Mouse (Mus musculus) heart, adult 8-10 months (tissue): ENCODE data around the gene Erich3. TPM values are rescaled to one million over a fixed set of nuclear protein-coding genes. Genes with fewer than 3 reads are reported as not detected.
"Not testable (repeated sequence)": the region's sequence is repeated elsewhere in the genome, so short reads cannot be mapped to it uniquely, and the experiment has no call there.

Experiments
- DNase-seq: peaks from one replicate; pipeline ENCODE4 v3.0.0; 2022; ENCODE audit warnings: low spot score
- total RNA-seq, 4 experiments: library from RNA; stranded (reverse); gene quantifications; 2 replicates each; pipeline ENCODE4 v1.2.4; 2022

The Erich3 gene
- under 1 TPM; 0.08 to 0.35 (median 0.20) TPM for total RNA-seq

DNA sequence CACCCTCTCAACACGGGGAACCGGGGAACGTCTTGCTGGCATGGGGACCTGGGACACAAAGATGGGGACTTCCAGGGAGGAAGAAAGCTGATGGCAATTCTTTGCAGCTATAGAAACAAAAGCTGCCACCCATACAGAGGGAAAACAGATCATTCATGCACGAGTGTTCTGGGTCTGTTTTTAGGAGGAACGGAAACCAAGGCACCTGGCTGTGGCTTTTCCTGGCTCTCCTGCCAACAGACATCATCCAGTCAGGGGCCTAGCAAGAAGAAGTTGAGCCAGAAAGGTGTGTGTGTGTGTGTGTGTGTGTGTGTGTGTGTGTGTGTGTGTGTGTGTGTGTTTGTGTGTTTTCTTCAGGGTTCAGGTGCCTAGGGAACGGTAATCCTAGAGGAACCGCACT is at the start of gene Erich3:
Gene Erich3 (plus strand): TSS at position 315 of the 400 bp plus-strand sequence.
- DNase-seq: no peak

DNA sequence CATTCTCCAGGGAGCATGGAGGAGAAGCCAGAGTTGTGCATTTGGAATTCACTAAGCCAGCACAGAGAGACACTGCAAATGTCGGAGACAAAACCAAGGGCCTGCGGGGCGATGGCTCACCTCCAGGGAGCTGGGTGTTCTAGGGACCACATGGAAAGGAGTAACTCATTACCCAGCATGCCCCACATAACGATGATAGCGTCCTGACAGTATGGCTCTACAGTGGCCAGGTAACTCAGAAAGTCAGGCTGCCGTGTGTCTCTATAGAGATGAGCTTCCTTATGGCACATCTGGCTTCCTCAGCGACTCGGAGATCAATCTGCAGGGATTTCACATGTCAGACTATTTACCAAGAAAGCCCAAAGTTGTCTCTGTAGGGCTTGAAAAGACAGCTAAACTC is 48.9 kb upstream of the Erich3 start:
- DNase-seq: no peak

DNA sequence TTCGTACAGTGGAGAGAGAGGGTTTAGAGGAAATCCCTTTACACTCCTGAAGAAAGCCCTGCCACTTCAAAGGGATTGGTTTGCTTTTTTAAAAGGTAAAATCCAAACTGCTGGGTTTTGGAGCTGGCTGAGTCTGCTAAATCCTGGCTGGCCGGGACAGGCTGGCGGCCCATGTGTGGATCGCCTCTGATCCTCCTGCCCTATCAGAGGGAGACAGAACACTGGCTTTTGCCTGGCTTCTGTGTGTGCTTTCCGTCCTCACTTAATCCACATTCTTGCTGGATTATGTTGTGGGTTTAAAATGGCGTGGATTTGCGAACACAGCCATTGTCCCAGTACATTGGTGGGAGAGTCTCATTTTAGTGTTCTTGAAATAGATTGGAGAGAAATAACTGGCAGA is 48.4 kb upstream of the Erich3 start:
- DNase-seq: no peak

DNA sequence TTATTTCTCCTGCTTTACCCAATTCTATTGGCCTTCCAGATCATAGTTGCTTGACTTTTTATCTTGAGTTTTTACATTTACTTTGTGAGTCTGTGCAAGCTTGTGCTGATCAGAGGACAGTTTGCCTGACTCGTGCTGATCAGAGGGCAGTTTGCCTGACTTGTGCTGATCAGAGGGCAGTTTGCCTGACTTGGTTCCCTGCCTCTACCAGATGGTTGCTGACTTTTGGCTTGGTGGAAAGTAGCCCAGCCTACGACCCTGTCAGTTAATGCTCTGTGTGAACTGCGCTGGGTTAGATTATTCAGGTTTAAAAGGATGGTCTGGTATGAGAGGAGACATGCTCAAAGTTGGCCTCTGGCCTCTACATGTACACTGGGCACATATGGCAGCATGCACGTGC is 47.6 kb upstream of the Erich3 start:
- no peak for DNase-seq

DNA sequence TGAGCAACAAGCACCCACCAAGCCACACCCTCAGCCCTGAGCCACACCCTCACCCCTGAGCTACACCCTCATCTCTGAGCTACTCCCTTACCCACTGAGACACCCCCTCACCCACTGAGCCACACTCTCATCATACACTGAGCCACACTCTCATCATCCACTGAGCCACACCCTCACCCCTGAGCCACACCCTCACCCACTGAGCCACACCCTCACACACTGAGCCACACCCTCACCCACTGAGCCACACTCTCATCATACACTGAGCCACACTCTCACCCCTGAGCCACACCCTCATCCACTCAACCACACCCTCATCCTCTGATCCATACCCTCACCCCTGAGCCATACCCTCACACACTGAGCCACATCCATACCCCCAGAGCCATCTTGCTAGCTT is 35.4 kb upstream of the Erich3 start:
- no peak for DNase-seq

DNA sequence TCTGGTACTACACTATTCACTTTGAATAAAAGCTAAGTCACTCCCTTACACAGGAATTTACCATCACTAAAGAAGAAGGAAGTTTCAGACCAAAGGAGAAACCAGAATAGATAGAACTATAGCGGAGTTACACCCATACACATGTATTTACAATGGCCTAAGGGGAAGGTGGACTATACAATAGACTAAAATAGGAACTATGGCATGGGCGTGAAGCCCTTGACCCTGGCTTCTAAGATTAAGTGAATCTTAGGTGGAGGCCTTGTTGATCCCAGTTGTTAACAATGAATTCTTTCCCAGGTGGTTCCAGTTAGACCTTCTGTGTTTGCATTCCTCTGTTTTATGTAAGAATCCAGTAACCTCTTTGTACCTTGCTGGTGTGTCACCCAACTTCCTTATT is 32.4 kb upstream of the Erich3 start:
- not testable (repeated sequence) for DNase-seq

DNA sequence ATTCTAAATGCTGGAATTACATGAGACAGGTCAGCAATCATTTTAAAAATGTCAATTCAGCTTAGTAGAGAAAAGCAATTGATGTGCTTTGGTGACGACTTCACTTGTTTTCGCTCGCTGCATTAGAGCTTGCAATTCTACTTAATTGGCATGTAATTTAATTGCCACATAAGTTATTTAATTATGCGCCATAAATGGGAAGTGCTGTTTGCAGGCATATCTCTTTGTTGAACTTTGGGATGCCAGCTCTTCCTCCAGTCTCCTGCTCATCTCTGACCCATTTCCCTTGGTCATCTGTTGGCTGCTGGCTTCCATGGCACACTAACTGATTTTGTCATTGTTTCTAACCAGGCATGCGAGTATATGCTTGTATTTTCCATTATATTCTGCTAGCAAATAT is 30.6 kb upstream of the Erich3 start:
- no peak for DNase-seq

DNA sequence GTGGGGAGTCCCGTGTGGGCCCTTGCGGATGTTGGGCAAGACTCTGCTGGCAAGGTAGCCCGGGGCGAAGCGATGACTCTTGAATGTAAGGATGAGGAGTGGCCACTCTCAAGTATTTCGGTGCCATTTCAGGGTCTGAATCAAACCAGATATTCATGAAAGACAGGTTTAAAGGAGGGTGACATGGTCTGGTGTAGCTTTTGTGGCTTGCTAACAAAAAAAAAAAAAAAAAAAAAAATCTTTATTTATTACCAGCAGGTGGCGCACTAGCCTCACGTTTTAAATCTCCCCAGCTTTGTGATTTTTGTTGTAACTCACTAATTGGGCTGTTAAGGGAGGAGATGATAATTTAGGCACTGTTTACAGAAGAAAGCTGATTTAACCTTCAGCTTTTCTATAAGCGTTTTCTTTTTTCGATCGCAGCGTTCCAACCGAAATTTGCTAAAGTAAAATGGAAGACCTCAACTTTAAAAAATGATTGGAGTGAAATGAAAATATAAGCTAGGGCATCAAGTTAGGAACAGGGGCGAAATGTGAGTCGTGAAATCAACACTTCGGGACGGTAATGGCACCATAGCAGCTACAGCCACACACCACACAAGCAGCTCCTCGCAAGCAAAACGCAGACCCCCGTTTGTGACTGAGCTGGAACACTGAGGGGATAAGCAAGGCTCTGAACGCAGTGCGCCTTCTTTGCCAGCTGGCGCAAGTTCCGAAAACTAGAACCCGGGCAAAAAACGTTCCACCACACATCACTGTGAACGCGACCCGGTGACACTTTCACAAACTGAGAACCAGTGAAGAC is 16.8 kb upstream of the Erich3 start:
- DNase-seq: no peak

DNA sequence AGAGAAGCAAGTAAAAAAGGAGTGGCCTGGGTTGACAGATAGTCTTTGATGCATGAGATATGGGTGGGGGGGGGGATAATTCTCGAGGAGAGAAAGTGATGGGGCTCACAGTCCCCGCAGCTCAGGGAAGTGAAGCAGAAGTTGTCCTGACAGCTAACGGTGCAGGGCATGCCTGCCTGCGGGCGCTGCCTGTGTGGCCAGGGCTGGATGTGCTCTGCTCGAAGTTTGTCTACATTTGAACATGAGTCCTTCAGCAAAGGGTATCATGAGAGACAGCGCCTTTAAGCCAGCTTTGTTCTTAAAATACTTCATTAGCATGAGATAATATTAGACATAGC is 16.2 kb upstream of the Erich3 start:
- no peak for DNase-seq

DNA sequence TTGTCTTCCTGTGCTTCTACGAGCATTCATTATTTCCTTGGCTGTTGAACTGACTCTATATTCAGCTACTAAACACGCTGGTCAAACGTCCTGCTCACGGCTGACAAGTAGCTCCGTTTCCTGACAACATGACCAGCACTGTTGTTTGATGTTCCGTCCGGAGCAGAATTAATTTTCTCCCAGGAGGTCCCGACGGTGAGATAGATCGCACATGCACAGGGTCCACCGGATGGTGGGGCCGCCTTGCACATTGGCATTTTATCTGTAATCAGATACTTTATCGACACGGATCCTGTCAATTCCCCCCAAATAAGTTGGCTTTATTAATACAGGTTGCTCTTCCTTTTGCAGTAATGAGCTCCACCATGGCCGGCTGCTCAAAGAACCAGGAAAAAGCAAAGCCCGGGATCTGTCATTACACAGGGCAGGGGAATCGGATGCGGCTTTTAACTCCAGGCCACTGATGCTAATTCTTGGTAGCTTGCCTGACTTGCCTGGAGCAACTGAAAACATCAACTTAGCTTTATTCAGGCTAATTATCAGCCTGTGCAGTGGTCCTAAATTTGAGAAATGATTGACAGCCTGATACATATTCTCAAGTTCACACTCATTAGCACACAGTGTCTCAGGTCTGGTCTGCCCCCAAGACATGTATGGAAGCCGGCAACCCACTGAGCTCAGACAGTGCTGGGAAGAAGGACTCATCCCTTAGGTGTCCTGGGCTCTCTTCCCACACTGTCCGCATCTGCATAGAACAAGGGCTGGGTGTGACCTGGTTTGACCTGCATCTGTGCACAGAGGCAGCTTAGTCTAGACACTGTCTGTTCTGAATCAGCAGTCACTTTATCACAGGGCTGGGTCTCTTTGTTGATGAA is 14.0 kb upstream of the Erich3 start:
- DNase-seq: no peak

DNA sequence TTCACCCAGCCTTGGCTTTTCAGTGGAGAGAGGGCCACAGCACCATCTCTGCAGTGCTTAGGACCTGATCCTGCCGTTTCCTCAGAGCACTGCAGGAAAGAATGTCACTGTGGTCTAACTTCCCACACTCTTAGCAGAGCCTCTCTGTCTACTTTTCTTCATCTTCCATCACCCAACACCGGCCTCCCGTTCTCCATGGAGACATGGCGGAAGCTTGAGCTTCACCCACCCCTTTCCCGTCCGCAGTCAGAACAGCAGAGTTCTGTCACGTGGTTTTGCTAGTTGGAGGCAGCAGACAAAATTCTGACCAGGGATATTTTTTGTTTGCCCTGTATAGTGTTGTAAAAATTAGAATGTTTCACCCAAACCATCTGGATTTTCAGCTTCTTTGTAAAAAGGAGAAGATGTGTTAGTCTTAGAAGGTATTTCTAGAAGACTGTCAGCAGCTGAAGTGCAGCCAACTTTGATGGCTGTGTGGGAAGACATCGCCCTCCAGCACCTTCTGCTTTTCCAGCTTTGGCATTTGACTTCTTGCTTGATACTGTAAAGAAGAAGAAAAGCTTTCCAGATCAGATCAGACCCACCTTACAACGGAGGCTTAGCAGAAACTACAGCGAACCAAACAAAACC is 12.4 kb upstream of the Erich3 start:
- DNase-seq: no peak

DNA sequence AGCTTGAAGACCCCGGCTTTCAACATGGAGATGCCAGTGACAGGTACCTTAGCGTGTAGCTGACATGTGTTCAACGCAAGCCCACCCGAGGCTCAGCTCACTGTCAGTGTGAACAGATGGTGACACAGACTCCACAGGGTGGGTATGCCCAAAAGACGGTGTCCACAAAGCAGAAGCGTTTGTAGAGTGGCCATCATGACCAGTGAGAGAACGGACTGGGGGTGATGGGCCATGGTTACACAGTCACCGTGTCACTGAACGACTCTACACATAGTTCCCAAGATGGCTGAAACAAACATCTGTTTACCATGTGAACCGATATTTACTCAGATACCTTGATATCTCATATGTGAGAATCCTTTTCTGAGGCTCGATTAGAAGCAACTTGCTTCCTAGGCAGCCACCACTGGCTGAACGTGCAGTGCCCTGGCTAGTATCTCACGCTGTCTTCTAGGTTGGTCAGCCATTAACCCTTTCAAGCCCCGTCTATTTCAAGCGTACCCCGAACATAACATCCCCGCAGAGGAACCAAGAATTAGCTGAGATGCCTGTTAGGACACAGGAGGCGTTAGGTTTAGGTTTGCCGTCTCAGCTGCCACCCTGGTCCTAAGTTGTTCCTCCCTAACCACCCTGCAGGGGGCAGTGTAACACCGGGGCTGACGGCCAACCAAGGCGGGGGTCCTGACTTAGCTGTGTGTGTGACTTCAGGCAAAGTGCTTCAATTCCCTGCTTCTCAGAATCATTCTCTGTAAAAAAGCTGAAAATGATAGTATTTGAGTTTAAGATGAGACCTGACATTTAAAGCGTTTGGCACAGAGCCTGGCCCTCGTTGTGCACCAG is 10.9 kb upstream of the Erich3 start:
- peak; percentile 9 for DNase-seq

DNA sequence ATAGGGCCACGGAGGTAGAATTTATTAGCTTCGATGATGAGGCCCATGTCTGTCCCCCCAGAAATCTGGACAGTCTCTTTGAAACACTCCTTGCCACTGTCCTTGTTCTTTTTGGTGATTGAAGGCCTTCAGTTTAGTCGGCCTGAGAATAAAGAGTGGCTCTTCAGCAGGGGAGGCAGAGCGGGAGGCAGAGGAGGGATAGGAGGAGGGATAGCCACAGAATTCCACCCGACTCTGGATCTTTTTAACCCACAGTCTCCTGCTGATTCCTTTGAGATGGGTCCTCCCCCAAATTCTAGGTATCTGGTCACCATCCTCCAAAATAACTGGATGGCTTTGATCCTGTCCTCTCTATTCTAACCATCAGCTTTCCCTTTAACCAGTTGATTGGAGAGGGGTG is 10.2 kb upstream of the Erich3 start:
- DNase-seq: no peak

DNA sequence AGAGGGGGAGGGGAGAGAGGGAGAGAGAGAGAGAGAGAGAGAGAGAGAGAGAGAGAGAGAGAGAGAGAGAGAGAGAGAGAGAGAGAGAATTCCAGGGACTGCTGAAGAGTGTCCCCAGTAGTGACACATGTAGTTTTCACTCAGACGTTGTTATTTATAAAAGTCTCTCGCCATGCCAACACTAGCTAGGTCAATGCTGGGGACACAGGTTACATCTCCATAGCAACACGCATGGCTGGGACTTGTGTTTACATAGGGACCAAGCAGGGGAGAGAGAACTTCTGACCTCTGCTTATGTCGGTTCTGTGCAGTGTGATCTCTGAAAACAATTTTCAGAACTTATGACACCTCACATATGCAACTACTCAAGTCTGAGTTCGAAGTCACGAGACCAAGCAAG is 9.4 kb upstream of the Erich3 start:
- DNase-seq: no peak

DNA sequence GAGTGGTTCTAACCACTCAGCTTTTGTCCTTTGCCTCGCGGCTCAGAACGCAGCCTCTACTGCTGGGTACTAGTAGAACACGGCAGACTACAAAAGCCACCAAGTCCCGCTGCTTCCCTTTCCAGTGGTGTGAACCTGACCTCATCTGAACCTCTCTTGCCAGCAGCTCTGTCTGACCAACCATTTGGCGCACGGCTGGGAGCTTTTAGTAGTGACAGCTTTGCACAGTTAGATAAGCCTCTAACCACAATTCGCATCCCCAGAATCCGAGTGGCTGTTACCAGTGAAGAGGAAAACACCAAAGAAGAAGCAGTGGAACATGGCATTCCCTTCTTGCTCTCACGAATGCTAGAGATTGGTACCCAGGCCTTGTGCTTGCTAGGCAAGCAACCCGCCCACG is 8.8 kb upstream of the Erich3 start:
- peak; percentile 22 for DNase-seq

DNA sequence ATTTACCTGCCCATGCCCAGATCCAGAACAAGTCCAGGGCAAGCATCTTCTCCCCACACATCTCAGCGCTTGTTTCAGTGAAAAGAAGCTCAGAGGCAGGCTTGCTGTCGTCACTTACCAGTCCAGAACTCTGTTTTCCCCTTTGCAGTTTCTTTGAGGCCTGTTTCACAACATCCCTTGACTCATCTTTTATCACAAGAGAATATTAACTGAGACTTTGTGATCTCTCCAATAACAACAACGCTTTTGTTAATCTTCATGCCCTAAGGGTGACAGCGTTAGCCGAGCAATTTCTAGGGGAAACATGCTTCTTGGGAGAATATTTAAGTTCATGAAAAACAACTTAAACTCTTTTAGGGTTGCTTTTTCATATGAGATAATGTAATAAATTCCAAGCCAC is 7.9 kb upstream of the Erich3 start:
- DNase-seq: no peak

DNA sequence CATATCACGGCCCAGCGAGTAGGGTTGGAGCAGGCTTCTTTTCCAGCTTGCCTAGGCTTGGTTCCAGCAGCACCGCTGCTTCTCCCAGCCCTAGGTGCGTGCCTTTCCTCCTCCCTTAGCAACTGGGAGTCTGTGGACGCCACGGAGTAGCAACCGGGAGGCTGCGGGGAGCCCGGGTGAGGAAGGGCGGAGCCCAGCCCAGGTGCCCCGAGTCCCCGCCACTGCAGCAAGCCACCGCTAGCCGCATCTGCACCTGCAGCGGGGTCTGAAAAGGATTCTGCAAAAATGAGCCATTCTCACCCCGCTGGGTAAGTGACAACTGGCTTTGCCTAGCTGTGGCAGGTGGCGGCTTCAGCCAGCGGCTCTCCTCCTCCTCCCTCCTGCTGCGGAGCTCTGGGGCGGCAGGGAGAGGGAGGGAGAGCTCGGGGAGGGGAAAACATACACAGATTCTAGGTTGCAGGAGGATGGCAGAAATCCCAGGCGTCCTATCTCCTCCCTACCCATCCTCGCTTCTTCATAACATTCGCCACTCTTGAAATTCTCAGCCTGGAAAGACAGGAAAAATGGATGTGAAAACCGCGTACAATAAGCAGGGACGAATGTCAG is 420 bp downstream of the Erich3 start:
- no peak for DNase-seq

DNA sequence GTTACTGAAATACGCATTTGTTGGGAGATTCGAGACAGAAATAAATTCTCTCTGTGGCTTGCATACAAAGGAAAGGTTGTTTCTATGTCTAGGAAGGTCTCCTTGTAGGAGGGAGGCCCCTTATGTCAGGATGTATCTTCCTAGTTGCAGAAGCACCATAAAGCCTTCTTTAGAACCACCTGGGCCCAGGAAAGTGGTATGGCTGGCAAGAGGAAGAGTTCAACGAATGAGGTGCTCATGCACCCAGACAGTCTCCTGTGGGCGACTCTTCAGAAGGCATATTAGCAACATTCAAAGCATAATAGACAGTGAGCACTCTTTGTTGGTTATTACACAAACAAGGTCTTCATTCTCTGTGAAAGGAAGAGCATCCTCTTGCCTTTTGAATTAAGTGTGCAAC is 977 bp downstream of the Erich3 start:
- no peak for DNase-seq

DNA sequence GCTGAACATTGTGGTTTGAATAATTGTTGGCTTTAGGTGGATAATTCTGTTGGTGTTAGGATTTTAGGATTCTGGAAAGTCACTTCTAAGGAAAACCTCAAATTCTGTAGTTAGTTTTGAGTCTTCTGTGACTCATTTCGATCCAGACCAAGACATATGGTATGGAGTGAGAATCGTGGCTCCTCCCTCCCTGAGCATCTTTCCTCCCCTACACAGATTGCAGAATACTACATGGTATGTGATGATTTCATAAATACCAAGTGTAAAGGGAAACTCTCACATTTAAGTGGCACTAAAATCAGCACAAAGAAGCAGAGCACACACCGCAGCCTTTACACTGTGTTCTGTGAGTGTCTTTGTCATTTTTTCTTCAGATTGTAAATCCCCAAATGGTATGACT is 4.8 kb downstream of the Erich3 start:
- no peak for DNase-seq

DNA sequence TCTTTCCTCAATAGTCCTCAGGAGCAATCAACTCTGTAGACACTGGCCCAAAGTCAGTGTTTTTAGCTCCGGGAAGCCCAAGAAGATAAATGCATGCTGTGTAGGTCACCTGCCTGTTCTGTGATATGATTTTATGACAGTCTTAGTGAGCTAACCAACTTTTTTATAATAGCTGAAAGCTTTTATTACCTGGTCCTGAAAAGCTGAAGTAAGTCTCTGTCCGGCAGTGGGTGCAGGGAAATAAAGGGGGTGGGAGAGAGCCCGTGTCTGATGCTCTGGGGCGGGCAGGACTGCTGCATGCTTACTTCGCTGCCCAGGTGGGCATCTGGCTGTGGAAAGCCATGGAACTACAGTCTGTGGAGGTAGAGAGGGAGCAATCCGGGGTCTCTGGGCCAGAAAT is 6.9 kb downstream of the Erich3 start:
- DNase-seq: no peak

DNA sequence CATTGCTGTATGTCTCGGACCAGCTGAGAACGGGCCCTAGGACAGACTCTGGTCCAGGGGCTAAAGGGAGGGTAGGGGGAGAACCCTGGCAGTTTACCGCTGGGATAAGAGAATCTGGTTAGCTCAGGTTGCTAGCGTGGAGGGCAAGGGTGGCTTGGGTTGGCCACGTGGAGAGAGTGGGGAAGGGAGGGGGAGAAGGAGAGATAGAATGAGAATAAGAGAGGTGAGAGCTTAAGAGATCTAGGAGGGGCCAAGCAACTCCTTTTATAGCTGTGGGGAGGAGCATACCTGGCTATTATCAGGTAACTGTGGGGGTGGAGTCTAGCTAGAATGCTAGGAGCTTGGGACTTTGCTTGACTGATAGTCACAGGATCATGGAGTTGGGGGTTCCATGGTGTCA is 7.4 kb downstream of the Erich3 start:
- DNase-seq: no peak
